Mouse (Mus musculus): Measurements from ENCODE around the gene Gucy2c. TPM values are rescaled to one million over a fixed set of nuclear protein-coding genes. Genes with fewer than 3 reads are reported as not detected.

The Gucy2c gene
- total RNA-seq (2018; cell fraction: chromatin; rRNA removed): not detected
- not detected for total RNA-seq (2018; cell fraction: cytosol; rRNA removed)
- not detected for total RNA-seq (2018; cell fraction: nucleus; rRNA removed)
- polyA plus RNA-seq (2018): not detected in 3 replicates

GRCm38 (mm10) chr6:136781377-136781986 lies at the start of gene Gucy2c:
Gucy2c (minus strand) TSS chr6:136781765.
- Histone ChIP-seq H3K27ac (no peak within 1 kb of the TSS), H3K36me3 (ENCODE audit: inconsistent target) (no peaks in the 10 kb centered on the region), H3K4me3 (ENCODE audit: inconsistent target) (no peak within 1 kb of the TSS), H3K79me2 (ENCODE audit: inconsistent target) (no peaks in the 10 kb centered on the region)
- WGBS (ENCODE audit: missing documents): 86% methylated on average over 19 of the region's 20 CpGs

DNA sequence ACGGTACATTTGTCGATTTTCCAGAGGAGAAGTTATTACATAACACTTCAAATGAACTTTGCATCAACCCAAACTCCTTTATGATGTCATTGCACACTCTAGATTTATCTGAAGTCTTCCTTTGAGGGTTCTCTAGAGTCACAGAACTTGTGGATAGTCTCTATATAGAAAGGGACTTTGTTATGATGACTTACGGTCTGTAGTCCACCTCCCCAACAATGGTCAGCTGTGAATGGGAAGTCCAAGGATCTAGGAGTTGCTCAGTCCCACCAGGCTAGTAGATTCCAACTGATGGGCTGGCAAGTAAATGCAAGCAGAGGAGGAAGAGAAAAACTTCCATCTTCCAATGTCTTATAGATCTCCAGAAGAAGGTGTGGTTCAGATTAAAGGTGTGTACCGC lies 47.1 kb upstream of the Gucy2c start:
- Histone ChIP-seq H3K27ac (peak overlapping the region; percentile 62), H3K36me3 (ENCODE audit: inconsistent target) (peaks cover 11% of the 10 kb centered on the region; the same call in 1 of the 2 replicates), H3K4me3 (ENCODE audit: inconsistent target) (peak overlapping the region; percentile 80), H3K79me2 (ENCODE audit: inconsistent target) (peaks cover 38% of the 10 kb centered on the region)
- WGBS (ENCODE audit: missing documents): 36% methylated on average over 4 of the region's 4 CpGs

DNA sequence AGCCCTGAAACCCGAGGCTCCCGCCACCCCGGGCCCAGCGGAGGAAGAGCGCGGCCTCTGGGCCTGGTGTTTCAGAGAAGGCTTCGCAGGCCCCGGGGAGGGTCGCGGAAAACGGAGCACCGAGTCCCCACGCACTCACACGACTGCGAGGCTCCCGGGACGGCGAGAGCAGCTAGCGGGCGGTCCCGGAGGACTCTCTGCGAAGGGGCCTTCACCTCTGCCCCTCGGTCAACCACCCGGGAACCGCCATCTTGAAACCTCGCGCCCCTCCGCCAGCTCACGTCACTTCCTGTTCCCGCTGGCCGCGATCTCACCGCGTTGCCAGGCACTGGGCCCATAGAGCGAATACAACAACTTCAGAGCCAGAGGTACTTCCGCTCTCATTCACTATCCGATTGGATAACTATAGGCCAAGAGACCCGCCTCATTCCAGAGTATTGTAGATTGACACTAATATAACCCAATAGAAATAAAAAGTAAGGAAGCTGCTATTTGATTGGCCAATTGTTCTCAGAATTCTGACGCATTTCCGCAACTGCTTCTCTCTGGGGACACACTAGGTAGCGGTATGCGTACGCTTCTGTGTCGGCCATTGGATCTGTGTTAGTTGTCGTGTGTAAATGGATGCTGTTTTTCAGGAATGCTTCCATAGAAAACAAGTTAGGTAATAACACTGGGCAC lies 46.5 kb upstream of the Gucy2c start, which contains the start of gene Wbp11:
TSS of gene Wbp11 (minus strand) at position 353 of the 681 bp plus-strand sequence.
- peak within 1 kb of the TSS; percentile 80 for H3K4me3 ChIP-seq (ENCODE audit: inconsistent target)
- H3K79me2 ChIP-seq (ENCODE audit: inconsistent target): peaks cover 42% of the 10 kb centered on the region
- H3K27ac ChIP-seq: peak within 1 kb of the TSS; percentile 73
- WGBS (ENCODE audit: missing documents): 1% methylated on average over 44 of the region's 45 CpGs
- peaks cover 14% of the 10 kb centered on the region; the same call in 1 of the 2 replicates for H3K36me3 ChIP-seq (ENCODE audit: inconsistent target)

DNA sequence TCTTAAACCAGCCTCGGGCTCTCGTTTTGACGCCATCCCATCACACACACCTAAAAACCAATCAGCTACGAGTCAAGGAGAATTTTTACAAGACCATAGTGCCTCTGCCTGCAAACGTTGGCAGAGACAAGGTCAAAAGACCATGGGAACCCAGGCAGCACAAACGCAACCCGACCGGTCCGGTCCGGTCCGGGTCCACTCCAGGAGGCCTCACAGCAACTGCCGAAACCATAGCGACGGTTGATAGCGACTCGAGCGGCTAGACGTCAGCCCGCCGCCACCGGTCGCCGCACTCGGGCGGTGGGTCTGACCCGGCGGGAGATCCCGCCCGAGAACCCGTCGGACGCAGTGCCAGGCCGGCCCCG lies 45.9 kb upstream of the Gucy2c start, which contains the start of gene BC049715:
TSS of gene BC049715 (plus strand) at position 111 of the 365 bp plus-strand sequence.
- peaks cover 19% of the 10 kb centered on the region; the same call in 1 of the 2 replicates for H3K36me3 ChIP-seq (ENCODE audit: inconsistent target)
- under 1% methylated on average over 34 of the region's 34 CpGs for WGBS (ENCODE audit: missing documents)
- peaks cover 47% of the 10 kb centered on the region for H3K79me2 ChIP-seq (ENCODE audit: inconsistent target)
- peak within 1 kb of the TSS; percentile 73 for H3K27ac ChIP-seq
- H3K4me3 ChIP-seq (ENCODE audit: inconsistent target): peak within 1 kb of the TSS; percentile 80

- 5% methylated on average over 7 of the region's 7 CpGs for WGBS (ENCODE audit: missing documents)
- H3K4me3 ChIP-seq (ENCODE audit: inconsistent target): peak overlapping the region; percentile 80
These were observed 45.6 kb upstream of the Gucy2c start for GRCm38 (mm10) chr6:136827116-136827515.

GRCm38 (mm10) chr6:136824987-136825386 lies 43.4 kb upstream of the Gucy2c start:
- WGBS (ENCODE audit: missing documents): 81% methylated on average over 8 of the region's 8 CpGs
- Histone ChIP-seq H3K27ac (peak overlapping the region; percentile 27; the same call in 1 of the 2 replicates), H3K4me3 (ENCODE audit: inconsistent target) (no peak overlapping the region), H3K36me3 (ENCODE audit: inconsistent target) (peaks cover 45% of the 10 kb centered on the region), H3K79me2 (ENCODE audit: inconsistent target) (peaks cover 72% of the 10 kb centered on the region)

More at GRCm38 (mm10) chr6:136827116-136827515, 45.6 kb upstream of the Gucy2c start:
- Histone ChIP-seq H3K27ac (peak overlapping the region; percentile 73), H3K79me2 (ENCODE audit: inconsistent target) (peaks cover 51% of the 10 kb centered on the region), H3K36me3 (ENCODE audit: inconsistent target) (peaks cover 23% of the 10 kb centered on the region; the same call in 1 of the 2 replicates)

DNA sequence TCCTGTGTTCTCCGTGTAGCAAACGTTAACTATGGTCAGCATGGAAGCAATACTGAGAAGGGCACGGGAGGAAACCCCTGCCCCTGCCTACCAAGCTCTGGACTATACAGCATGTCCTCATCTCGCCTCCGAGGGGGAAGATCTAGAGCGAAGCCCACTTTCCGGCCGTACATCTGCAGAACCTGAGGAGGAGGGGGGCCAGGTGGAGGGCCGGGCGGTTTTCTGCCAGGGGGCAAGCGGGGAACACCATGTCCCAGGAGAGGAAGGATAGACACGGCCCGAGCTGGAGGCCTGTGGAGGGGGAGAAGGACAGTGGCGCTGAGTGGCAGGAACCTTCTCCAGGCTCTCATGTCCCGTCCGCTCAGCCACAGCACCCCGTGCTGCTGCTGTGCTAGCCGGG lies 39.5 kb upstream of the Gucy2c start:
- Histone ChIP-seq H3K27ac (no peak overlapping the region), H3K4me3 (ENCODE audit: inconsistent target) (no peak overlapping the region), H3K36me3 (ENCODE audit: inconsistent target) (peaks cover 79% of the 10 kb centered on the region), H3K79me2 (ENCODE audit: inconsistent target) (peaks cover 90% of the 10 kb centered on the region)
- 96% methylated on average over 18 of the region's 18 CpGs for WGBS (ENCODE audit: missing documents)

DNA sequence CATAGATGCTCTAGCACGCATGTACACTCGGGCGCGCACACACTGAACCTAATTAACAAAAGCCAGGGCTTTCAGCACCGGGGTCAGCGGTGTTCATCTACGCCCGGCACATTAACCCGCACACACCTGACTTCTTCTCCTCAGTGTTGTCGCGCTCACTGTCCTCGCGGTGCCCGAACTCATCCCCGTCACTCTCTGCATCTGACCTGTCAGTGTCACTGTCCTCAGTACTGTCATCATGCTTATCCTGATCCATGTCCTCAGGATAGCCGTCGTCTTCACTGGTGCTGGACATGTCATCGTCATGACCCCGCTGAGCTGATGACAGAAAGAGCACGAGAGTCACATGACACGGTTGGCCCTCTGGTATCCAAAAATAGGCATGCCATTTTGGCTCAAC lies 38.8 kb upstream of the Gucy2c start:
- Histone ChIP-seq H3K79me2 (ENCODE audit: inconsistent target) (peaks cover 90% of the 10 kb centered on the region), H3K27ac (no peak overlapping the region), H3K4me3 (ENCODE audit: inconsistent target) (no peak overlapping the region), H3K36me3 (ENCODE audit: inconsistent target) (peaks cover 86% of the 10 kb centered on the region)
- WGBS (ENCODE audit: missing documents): 94% methylated on average over 21 of the region's 21 CpGs

DNA sequence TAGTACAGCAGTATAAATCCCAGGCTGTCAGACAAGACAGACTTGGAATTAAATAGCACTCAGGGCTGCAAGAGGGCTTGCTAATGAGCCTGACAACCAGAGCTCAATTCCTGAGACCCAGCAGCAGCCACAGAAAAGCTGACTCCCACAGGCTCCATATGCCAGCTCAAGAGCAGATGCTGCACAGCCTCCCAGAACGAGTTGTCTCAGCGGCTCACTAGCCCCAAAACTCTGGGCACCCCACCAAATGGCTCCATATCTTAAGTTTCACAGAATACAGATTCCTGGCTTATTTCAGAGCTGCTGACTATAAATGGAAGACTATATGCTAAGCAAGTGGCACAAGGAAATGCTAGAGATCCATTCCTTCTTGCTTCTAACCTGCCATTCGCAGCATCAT lies 36.0 kb upstream of the Gucy2c start:
- H3K4me3 ChIP-seq (ENCODE audit: inconsistent target): no peak overlapping the region
- peaks cover 70% of the 10 kb centered on the region for H3K79me2 ChIP-seq (ENCODE audit: inconsistent target)
- H3K36me3 ChIP-seq (ENCODE audit: inconsistent target): peaks cover 82% of the 10 kb centered on the region
- 90% methylated on average over 3 of the region's 3 CpGs for WGBS (ENCODE audit: missing documents)
- no peak overlapping the region for H3K27ac ChIP-seq

DNA sequence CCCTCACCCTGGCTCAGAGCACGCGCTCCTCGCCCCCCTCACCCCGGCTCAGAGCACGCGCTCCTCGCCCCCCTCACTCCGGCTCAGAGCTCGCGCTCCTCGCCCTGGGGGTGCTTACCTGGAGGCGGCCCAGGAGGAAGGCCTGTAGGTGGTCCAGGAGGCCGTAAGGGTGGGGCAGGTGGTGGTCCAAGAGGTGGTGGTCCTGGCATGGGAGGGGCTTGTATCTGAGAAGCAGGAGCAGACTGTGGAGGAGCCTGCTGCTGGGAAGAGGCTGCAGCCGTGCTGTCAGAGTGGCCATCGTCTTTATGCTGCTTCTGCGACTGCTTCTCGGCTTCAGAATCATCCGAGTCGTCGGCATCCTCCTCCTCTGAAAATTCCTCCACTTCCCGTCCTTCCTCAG lies 35.3 kb upstream of the Gucy2c start:
- Histone ChIP-seq H3K79me2 (ENCODE audit: inconsistent target) (peaks cover 68% of the 10 kb centered on the region), H3K27ac (no peak overlapping the region), H3K36me3 (ENCODE audit: inconsistent target) (peaks cover 75% of the 10 kb centered on the region), H3K4me3 (ENCODE audit: inconsistent target) (no peak overlapping the region)
- WGBS (ENCODE audit: missing documents): 95% methylated on average over 16 of the region's 21 CpGs

DNA sequence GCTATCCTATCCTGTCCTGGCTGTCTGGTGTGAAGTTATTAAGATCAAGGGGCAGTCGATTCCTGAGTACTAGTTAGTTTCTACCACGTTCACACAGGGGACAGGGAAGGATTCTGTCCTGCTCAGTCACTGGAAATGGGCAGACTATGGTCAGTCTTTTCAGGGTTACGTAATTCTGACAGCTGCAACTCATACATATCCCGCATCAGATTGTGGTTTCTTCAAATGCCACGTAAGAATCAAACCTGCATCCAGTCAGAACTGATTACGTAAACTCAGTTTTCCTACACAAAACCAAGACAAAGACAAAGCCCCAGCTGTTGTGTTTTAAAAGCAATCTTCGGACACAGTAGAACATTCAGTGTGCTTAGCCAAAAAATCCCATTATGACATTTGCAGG lies 33.8 kb upstream of the Gucy2c start:
- Histone ChIP-seq H3K4me3 (ENCODE audit: inconsistent target) (no peak overlapping the region), H3K79me2 (ENCODE audit: inconsistent target) (peaks cover 68% of the 10 kb centered on the region), H3K36me3 (ENCODE audit: inconsistent target) (peaks cover 60% of the 10 kb centered on the region), H3K27ac (no peak overlapping the region)
- WGBS (ENCODE audit: missing documents): 55% methylated on average over 7 of the region's 7 CpGs

- H3K79me2 ChIP-seq (ENCODE audit: inconsistent target): peaks cover 66% of the 10 kb centered on the region
- no peak overlapping the region for H3K27ac ChIP-seq
- peaks cover 39% of the 10 kb centered on the region for H3K36me3 ChIP-seq (ENCODE audit: inconsistent target)
- WGBS (ENCODE audit: missing documents): 57% methylated on average over 4 of the region's 4 CpGs
- no peak overlapping the region for H3K4me3 ChIP-seq (ENCODE audit: inconsistent target)
These were observed 31.6 kb upstream of the Gucy2c start for GRCm38 (mm10) chr6:136813117-136813516.

- H3K4me3 ChIP-seq (ENCODE audit: inconsistent target): no peak overlapping the region
- H3K36me3 ChIP-seq (ENCODE audit: inconsistent target): peaks cover 23% of the 10 kb centered on the region; the same call in 1 of the 2 replicates
- H3K27ac ChIP-seq: no peak overlapping the region
- WGBS (ENCODE audit: missing documents): 92% methylated on average over 10 of the region's 10 CpGs
- peaks cover 52% of the 10 kb centered on the region for H3K79me2 ChIP-seq (ENCODE audit: inconsistent target)
These were observed 29.6 kb upstream of the Gucy2c start for GRCm38 (mm10) chr6:136811196-136811595.

DNA sequence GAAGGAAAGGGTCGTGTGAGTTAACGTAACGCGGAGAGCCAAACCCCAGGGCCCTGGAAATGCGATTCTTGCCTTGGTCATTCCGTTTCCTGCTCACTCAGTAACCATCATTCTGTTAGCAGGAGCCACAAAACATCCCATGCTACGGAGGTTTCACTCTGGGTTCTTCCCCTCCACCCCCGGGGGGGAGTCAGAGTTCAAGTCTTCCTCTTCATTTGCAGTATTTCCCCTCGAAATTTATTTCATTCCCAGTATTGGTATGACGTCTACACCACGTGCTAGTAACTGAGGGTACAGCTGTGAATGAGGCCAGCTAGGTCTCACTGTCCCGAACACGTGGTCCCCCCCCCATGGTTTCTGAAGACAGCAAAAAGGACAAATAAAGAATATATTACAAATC lies 28.1 kb upstream of the Gucy2c start:
- peaks cover 13% of the 10 kb centered on the region; the same call in 1 of the 2 replicates for H3K36me3 ChIP-seq (ENCODE audit: inconsistent target)
- H3K4me3 ChIP-seq (ENCODE audit: inconsistent target): peak overlapping the region; percentile 90
- WGBS (ENCODE audit: missing documents): 23% methylated on average over 13 of the region's 13 CpGs
- peak overlapping the region; percentile 92 for H3K27ac ChIP-seq
- peaks cover 43% of the 10 kb centered on the region for H3K79me2 ChIP-seq (ENCODE audit: inconsistent target)

GRCm38 (mm10) chr6:136809077-136809476 lies 27.5 kb upstream of the Gucy2c start:
- 0% methylated on average over 14 of the region's 14 CpGs for WGBS (ENCODE audit: missing documents)
- peaks cover 7% of the 10 kb centered on the region; the same call in 1 of the 2 replicates for H3K36me3 ChIP-seq (ENCODE audit: inconsistent target)
- peaks cover 40% of the 10 kb centered on the region for H3K79me2 ChIP-seq (ENCODE audit: inconsistent target)
- peak overlapping the region; percentile 92 for H3K27ac ChIP-seq
- peak overlapping the region; percentile 90 for H3K4me3 ChIP-seq (ENCODE audit: inconsistent target)

Measured in macrophage (primary cell).